ENCODE assay signal across 13 mouse cellular contexts in the genomic region with DNA sequence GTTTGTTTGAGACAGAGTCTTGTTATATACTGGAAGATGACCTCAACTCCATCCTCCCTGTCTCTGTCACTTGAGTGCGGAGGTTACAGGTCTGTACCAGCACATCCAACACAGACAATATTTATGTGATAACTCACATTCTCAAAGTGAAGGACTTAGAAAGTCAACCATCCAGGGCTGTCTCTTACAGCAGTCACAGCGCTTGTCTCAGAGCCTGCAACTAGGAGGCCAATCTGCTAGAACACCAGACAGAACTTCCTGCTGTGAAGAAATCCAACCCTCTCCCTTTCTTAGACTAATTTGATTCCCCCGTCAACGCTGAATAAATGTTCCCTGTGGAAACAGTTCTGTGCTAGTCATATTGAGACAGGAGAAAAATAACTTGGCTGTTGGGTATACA. TPM values are rescaled to one million over a fixed set of nuclear protein-coding genes. Genes with fewer than 3 reads are reported as not detected.
DNase-seq lines count a peak whose midpoint lies in the region; ATAC-seq lines count a peak whose summit lies in the region.
"Had no signal": no experiment of that assay in that cellular context is flagged by ENCODE, and none has a peak within 500 bp of the region (broad histone marks: within the 10 kb centered on the region; RNA-seq: fewer than 3 reads in every experiment).

No protein-coding gene starts in this region.

- 66% methylated on average over 4 of the region's 4 CpGs for WGBS in heart, embryonic 15.5 days

- no peak overlapping the region for H3K4me3 ChIP-seq in heart, embryonic 15.5 days

- no peak for DNase-seq in heart, postnatal 36 days
- peak; percentile 29 for DNase-seq in right cerebral cortex, adult 18-20 months
- DNase-seq in right cerebral cortex, postnatal 36 days (ENCODE audit: low spot score in 2 of 2), result no peak
- peak; percentile 25 for DNase-seq in thymus, postnatal 14 days
- DNase-seq in left cerebral cortex, adult 11 months (ENCODE audit: low spot score), result no peak
- no peak for DNase-seq in layer of hippocampus, adult 8-10 months (ENCODE audit: low spot score in 2 of 2)
- DNase-seq: cerebellum, adult 8-10 months; gastrocnemius, postnatal 14 days; kidney, postnatal 14 days; left cerebral cortex, postnatal 4 days had no signal

- no peak overlapping the region for H3K9ac ChIP-seq in heart, embryonic 15.5 days

- H3K36me3 ChIP-seq in heart, embryonic 15.5 days, result no peaks in the 10 kb centered on the region

- intact Hi-C loops in heart, postnatal 36 days (cut with DNase I), result no loop called here

- no peak overlapping the region for H3K4me2 ChIP-seq in heart, embryonic 15.5 days

- H3K27me3 ChIP-seq in heart, embryonic 15.5 days, result no peaks in the 10 kb centered on the region

- peak overlapping the region; percentile 75 for H3K27ac ChIP-seq in heart, embryonic 15.5 days

- 0 out of 2 replicates have a peak, but pooled peaks cover 2% of the 10 kb centered on the region for H3K4me1 ChIP-seq in heart, embryonic 15.5 days (replicated peaks)

- no peak for ATAC-seq in heart, embryonic 15.5 days (replicated peaks; ENCODE audit: insufficient number of reproducible peaks, insufficient read depth, low FRiP score, low read depth)
- ATAC-seq in granulocyte monocyte progenitor cell, adult 5-6 weeks (replicated peaks; ENCODE audit: poor library complexity, severe bottlenecking), result peak; percentile 20; the same call in 1 of the 2 replicates

- no peaks in the 10 kb centered on the region for H3K9me3 ChIP-seq in heart, embryonic 15.5 days (replicated peaks)
- H3K9me3 ChIP-seq: G1E had no signal

RNA-seq across cellular contexts. Expression of gene Cdk17, which starts 37.4 kb away (rescaled TPM):
- polyA plus RNA-seq in heart, embryonic 15.5 days (2015; fragmentation: Nextera tagmentation; extraction: Ambion mirVana), result 16.7 and 17.3 TPM in 2 replicates
- total RNA-seq in heart, postnatal 36 days (2021), result 10 to 100 TPM; 14.3 to 16.8 TPM
- total RNA-seq in granulocyte monocyte progenitor cell, adult 5-6 weeks (2014; fragmentation: Nextera tagmentation), result 28.1 and 41.6 TPM in 2 replicates
- total RNA-seq in granulocyte monocyte progenitor cell, adult 5-6 weeks (2017), result 36.3 and 40.0 TPM in 2 replicates
- 100 to 1,000 TPM; 169 to 201 (median 193) TPM for total RNA-seq in layer of hippocampus, adult 8-10 months (2022)

RNA-seq across cellular contexts. Expression of gene Cfap54, which starts 41.9 kb away (rescaled TPM):
- polyA plus RNA-seq in heart, embryonic 15.5 days (2015; fragmentation: Nextera tagmentation; extraction: Ambion mirVana), result 0.19 and 0.52 TPM in 2 replicates
- total RNA-seq in heart, postnatal 36 days (2021), result under 1 TPM; 0.50 to 0.79 TPM
- total RNA-seq in granulocyte monocyte progenitor cell, adult 5-6 weeks (2014; fragmentation: Nextera tagmentation), result 0.11 and 1.4 TPM in 2 replicates
- 0.69 and 0.82 TPM in 2 replicates for total RNA-seq in granulocyte monocyte progenitor cell, adult 5-6 weeks (2017)
- 10 to 100 TPM; 15.7 to 23.5 (median 20.8) TPM for total RNA-seq in layer of hippocampus, adult 8-10 months (2022)

Comparison
In these comparisons a context has a peak if more than half of its experiments do, and no peak if none do; other contexts are left out.
1. DNase-seq: peak in right cerebral cortex, adult 18-20 months (single experiment) and thymus, postnatal 14 days (single experiment); none in heart, postnatal 36 days (0 of 2), right cerebral cortex, postnatal 36 days (0 of 2), left cerebral cortex, adult 11 months (single experiment) and layer of hippocampus, adult 8-10 months (0 of 2).
2. RNA of gene Cfap54, which starts 41.9 kb away (total RNA-seq): 15.7 to 23.5 TPM in layer of hippocampus, adult 8-10 months; 0.11 to 1.4 TPM in granulocyte monocyte progenitor cell, adult 5-6 weeks and 0.50 to 0.79 TPM in heart, postnatal 36 days; every median in the first group is over 4 times any median in the second.